8 mouse cellular contexts compared by ENCODE assay signal in genomic region chrX:170021750-170022461, GRCm38 (mm10). TPM values are rescaled to one million over a fixed set of nuclear protein-coding genes. Genes with fewer than 3 reads are reported as not detected.
DNase-seq lines count a peak whose midpoint lies in the region; ATAC-seq and TF ChIP-seq lines count a peak whose summit lies in the region.
"Not testable (repeated sequence)": the region's sequence is repeated elsewhere in the genome, so short reads cannot be mapped to it uniquely, and the experiment has no call there.

No protein-coding gene starts in this region.

- not testable (repeated sequence) for H3K27me3 ChIP-seq in lung, postnatal 0 days (replicated peaks; ENCODE audit: insufficient read depth, low read length)

- TF ChIP-seq CTCF in lung, postnatal 0 days (IDR thresholded peaks at IDR 0.05): peak; percentile 79

- not testable (repeated sequence) for H3K4me2 ChIP-seq in lung, postnatal 0 days (replicated peaks; ENCODE audit: low read depth, low read length)

- not testable (repeated sequence) for H3K27ac ChIP-seq in lung, postnatal 0 days (ENCODE audit: low read length)

- ATAC-seq in CD4-positive, CD25-positive, alpha-beta regulatory T cell, adult 4 months: peak; percentile 28
- ATAC-seq in lung, postnatal 0 days: not testable (repeated sequence)

- H3K36me3 ChIP-seq in lung, postnatal 0 days (ENCODE audit: insufficient read depth, low read length): peaks cover 25% of the 10 kb centered on the region

- not testable (repeated sequence) for TF ChIP-seq EP300 in lung, postnatal 0 days (IDR thresholded peaks at IDR 0.05)

- H3K4me1 ChIP-seq in lung, postnatal 0 days (ENCODE audit: insufficient read depth, low read depth, low read length): not testable (repeated sequence)

- H3K4me3 ChIP-seq in lung, postnatal 0 days (ENCODE audit: low read depth, low read length): not testable (repeated sequence)

- H3K9me3 ChIP-seq in lung, postnatal 0 days (ENCODE audit: low read length): peaks cover 13% of the 10 kb centered on the region

- H3K9ac ChIP-seq in lung, postnatal 0 days (replicated peaks; ENCODE audit: low read depth): not testable (repeated sequence)

- 61% methylated on average over 15 of the region's 15 CpGs for WGBS in lung, postnatal 0 days

- DNase-seq in adrenal gland, postnatal 14 days: peak; percentile 72
- peak; percentile 91 for DNase-seq in embryo, embryonic 10.5 days (ENCODE audit: low spot score)
- peak; percentile 96 for DNase-seq in heart, adult 11 months
- DNase-seq in kidney, postnatal 25 days: peak; percentile 63 to 82
- DNase-seq in lung, postnatal 0 days (ENCODE audit: low spot score): peak; percentile 69
- peak; percentile 95 for DNase-seq in retina, embryonic 14.5 days (ENCODE audit: low spot score)
- peak; percentile 50 to 54 for DNase-seq in thymus, postnatal 36 days

RNA-seq across cellular contexts. Expression of gene Gm21887, which starts 12.4 kb away (rescaled TPM):
- 100 to 1,000 TPM in 1 of 2 experiments, 10 to 100 TPM in 1; 25.2 to 130 TPM for polyA plus RNA-seq in CD4-positive, CD25-positive, alpha-beta regulatory T cell, adult 4 months (2017; shearing (Covaris generic))
- total RNA-seq in adrenal gland, postnatal 14 days (2021): 129 and 342 TPM in 2 replicates
- 90.2 and 116 TPM in 2 replicates for polyA plus RNA-seq in lung, postnatal 0 days (2015; fragmentation: Nextera tagmentation; extraction: Ambion mirVana)
